Mouse (Mus musculus) liver, embryonic 13.5 days (tissue): ENCODE measurements at regions not wholly inside any gene's neighbourhood (a gene's known extent, or its start where the extent isn't known, plus 50 kb on each side); places are given as distances from the start of the nearest gene placed in this dataset.
"Not testable (repeated sequence)": the region's sequence is repeated elsewhere in the genome, so short reads cannot be mapped to it uniquely, and the experiment has no call there.

Source experiments
- ATAC-seq: fragments of 200-750 bp; cut with Nextera tagmentation; 2 replicates; pipeline ENCODE4 v1.8.0; 2017; ENCODE audit warnings: low read depth, mild to moderate bottlenecking, moderate number of reproducible peaks, moderate library complexity
- DNase-seq: peaks from one replicate; pipeline ENCODE4 v3.0.0; 2022
- H3K27ac ChIP-seq: fragments of 300-500 bp; sonication (generic); 2 replicates; pipeline ENCODE4 v1.5.1; 2015; ENCODE audit warnings: moderate library complexity, mild to moderate bottlenecking, inconsistent platforms
- H3K27me3 ChIP-seq: fragments of 300-500 bp; sonication (generic); 2 replicates; pipeline ENCODE4 v1.6.1; 2015; ENCODE audit warnings: mild to moderate bottlenecking, inconsistent platforms
- H3K36me3 ChIP-seq: fragments of 300-500 bp; sonication (generic); 2 replicates; pipeline ENCODE4 v1.6.1; 2015; ENCODE audit warnings: mild to moderate bottlenecking, inconsistent platforms
- H3K4me1 ChIP-seq: fragments of 300-500 bp; sonication (generic); replicated peaks from 2 replicates; pipeline ENCODE4 v1.6.1; 2015; ENCODE audit warnings: inconsistent platforms
- H3K4me2 ChIP-seq: fragments of 300-500 bp; sonication (generic); 2 replicates; pipeline ENCODE4 v1.6.1; 2015; ENCODE audit warnings: inconsistent platforms, mild to moderate bottlenecking, moderate library complexity
- H3K4me3 ChIP-seq: fragments of 300-500 bp; sonication (generic); replicated peaks from 2 replicates; pipeline ENCODE4 v1.5.1; 2015; ENCODE audit warnings: mild to moderate bottlenecking, inconsistent platforms
- H3K9ac ChIP-seq: fragments of 300-500 bp; sonication (generic); 2 replicates; pipeline ENCODE4 v1.6.1; 2015; ENCODE audit warnings: mild to moderate bottlenecking, inconsistent platforms
- H3K9me3 ChIP-seq: fragments of 300-500 bp; sonication (generic); replicated peaks from 2 replicates; pipeline ENCODE4 v1.6.1; 2016; ENCODE audit warnings: inconsistent platforms
- WGBS: fragments of 180-500 bp; shearing (Covaris S2); methylation state at CpG from one replicate; pipeline ENCODE4 v1.1.7; 2015; ENCODE audit not compliant: insufficient replicate concordance; 5-methylcytosine and 5-hydroxymethylcytosine counted together

GRCm38 (mm10) chr11:114483823-114484667 lies 184.3 kb upstream of the Rpl38 start:
- DNase-seq: no peak
- 62% methylated on average over 12 of the region's 12 CpGs for WGBS
- H3K9me3 ChIP-seq: no peaks in the 10 kb centered on the region
- no peak overlapping the region for H3K4me2 ChIP-seq
- H3K4me1 ChIP-seq: peaks cover 14% of the 10 kb centered on the region
- no peak overlapping the region for H3K4me3 ChIP-seq
- H3K27me3 ChIP-seq: peaks cover 2% of the 10 kb centered on the region; the same call in 1 of the 2 replicates
- no peaks in the 10 kb centered on the region for H3K36me3 ChIP-seq
- no peak overlapping the region for H3K27ac ChIP-seq
- no peak overlapping the region for H3K9ac ChIP-seq
- no peak for ATAC-seq

- H3K27me3 ChIP-seq, H3K9me3 ChIP-seq, H3K4me2 ChIP-seq, H3K27ac ChIP-seq, H3K36me3 ChIP-seq, DNase-seq, H3K4me3 ChIP-seq, H3K9ac ChIP-seq, ATAC-seq: not testable (repeated sequence)
- peaks cover 14% of the 10 kb centered on the region for H3K4me1 ChIP-seq
- 69% methylated on average over 7 of the region's 7 CpGs for WGBS
Measured at GRCm38 (mm10) chr11:114483350-114483749, 185.0 kb upstream of the Rpl38 start.

DNA sequence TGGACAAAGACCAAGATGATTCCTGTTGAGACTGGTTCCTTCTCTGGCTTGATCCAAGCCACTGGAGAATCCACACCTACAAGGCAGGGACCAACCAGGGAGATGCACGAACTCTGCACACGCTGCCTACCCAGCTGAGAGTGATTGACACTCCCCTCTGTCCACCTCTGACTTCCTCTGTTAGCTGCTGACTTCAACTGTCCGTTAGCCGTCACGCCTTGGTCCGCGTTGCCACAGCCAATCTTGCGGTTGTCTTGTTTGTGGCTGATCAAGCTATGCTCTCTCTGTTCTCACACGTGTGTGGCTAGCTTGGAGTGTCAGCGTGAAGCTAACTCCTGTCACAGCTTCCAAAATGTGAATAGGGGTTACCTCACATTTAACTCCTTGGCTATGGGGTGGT lies 186.3 kb upstream of the Rpl38 start:
- WGBS: 24% methylated on average over 10 of the region's 10 CpGs
- H3K4me1 ChIP-seq: peaks cover 14% of the 10 kb centered on the region
- no peak for ATAC-seq

GRCm38 (mm10) chr11:114481037-114481436 lies 187.3 kb upstream of the Rpl38 start:
- peaks cover 13% of the 10 kb centered on the region for H3K4me1 ChIP-seq
- DNase-seq (no peak), ATAC-seq (no peak)
- H3K36me3 ChIP-seq: no peaks in the 10 kb centered on the region
- 0 out of 2 replicates have a peak, but pooled peaks cover 1% of the 10 kb centered on the region for H3K27me3 ChIP-seq
- H3K4me3 ChIP-seq: no peak overlapping the region
- 47% methylated on average over 7 of the region's 7 CpGs for WGBS
- H3K9ac ChIP-seq: no peak overlapping the region
- H3K4me2 ChIP-seq: no peak overlapping the region
- H3K9me3 ChIP-seq: no peaks in the 10 kb centered on the region
- H3K27ac ChIP-seq: no peak overlapping the region

More for the DNA sequence above, 186.3 kb upstream of the Rpl38 start:
- no peak overlapping the region for H3K9ac ChIP-seq
- no peak for DNase-seq
- H3K27me3 ChIP-seq: peaks cover 2% of the 10 kb centered on the region; the same call in 1 of the 2 replicates
- no peaks in the 10 kb centered on the region for H3K36me3 ChIP-seq
- no peak overlapping the region for H3K4me3 ChIP-seq
- H3K27ac ChIP-seq: no peak overlapping the region
- H3K9me3 ChIP-seq: no peaks in the 10 kb centered on the region
- H3K4me2 ChIP-seq: no peak overlapping the region

GRCm38 (mm10) chr11:114480119-114480540 lies 188.2 kb upstream of the Rpl38 start:
- Histone ChIP-seq H3K9ac (no peak overlapping the region), H3K36me3 (no peaks in the 10 kb centered on the region)
- 71% methylated on average over 8 of the region's 8 CpGs for WGBS

GRCm38 (mm10) chr11:114478736-114479135 lies 189.6 kb upstream of the Rpl38 start:
- no peak overlapping the region for H3K4me3 ChIP-seq

More at GRCm38 (mm10) chr11:114480119-114480540, 188.2 kb upstream of the Rpl38 start:
- ATAC-seq (no peak), DNase-seq (no peak)
- Histone ChIP-seq H3K4me2 (no peak overlapping the region), H3K9me3 (no peaks in the 10 kb centered on the region), H3K27ac (no peak overlapping the region), H3K4me1 (peaks cover 4% of the 10 kb centered on the region), H3K27me3 (no peaks in the 10 kb centered on the region), H3K4me3 (no peak overlapping the region)

DNA sequence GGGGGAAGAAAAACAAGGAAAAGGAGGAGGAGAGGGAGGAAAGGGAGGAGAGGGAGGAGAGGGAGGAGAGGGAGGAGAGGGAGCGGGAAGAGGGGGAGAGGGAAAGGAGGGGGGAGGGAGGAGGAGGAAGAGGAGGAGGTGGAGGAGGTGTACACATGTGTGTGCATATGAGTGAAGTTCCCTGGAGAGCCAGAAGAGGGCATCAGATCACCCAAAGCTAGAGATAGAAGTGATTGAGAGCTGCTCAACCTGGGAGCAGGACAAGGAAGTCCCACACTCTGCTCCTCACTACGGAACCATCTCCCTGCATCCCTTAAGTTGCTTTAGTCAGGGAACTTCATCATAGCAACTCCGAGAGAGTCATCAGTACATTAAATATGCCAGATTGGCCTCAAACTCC lies 191.0 kb upstream of the Rpl38 start:
- Histone ChIP-seq H3K4me3 (no peak overlapping the region), H3K27me3 (peaks cover 9% of the 10 kb centered on the region), H3K9ac (no peak overlapping the region), H3K4me1 (no peaks in the 10 kb centered on the region; the same call in 1 of the 2 replicates), H3K9me3 (no peaks in the 10 kb centered on the region), H3K27ac (no peak overlapping the region), H3K36me3 (no peaks in the 10 kb centered on the region), H3K4me2 (no peak overlapping the region)
- WGBS: 34% methylated on average over 3 of the region's 3 CpGs
- ATAC-seq: no peak
- DNase-seq: no peak

More at GRCm38 (mm10) chr11:114478736-114479135, 189.6 kb upstream of the Rpl38 start:
- Histone ChIP-seq H3K27me3 (no peaks in the 10 kb centered on the region), H3K4me2 (0 out of 2 replicates have a peak overlapping the region, but pooled peaks have one; percentile 14), H3K4me1 (no peaks in the 10 kb centered on the region; the same call in 1 of the 2 replicates), H3K27ac (no peak overlapping the region), H3K9ac (no peak overlapping the region), H3K9me3 (no peaks in the 10 kb centered on the region), H3K36me3 (no peaks in the 10 kb centered on the region)
- ATAC-seq (no peak), DNase-seq (no peak)
- WGBS: 4% methylated on average over 7 of the region's 7 CpGs

- DNase-seq (no peak), ATAC-seq (no peak)
- Histone ChIP-seq H3K4me3 (no peak overlapping the region), H3K9me3 (0 out of 2 replicates have a peak, but pooled peaks cover 3% of the 10 kb centered on the region), H3K4me1 (0 out of 2 replicates have a peak, but pooled peaks cover 3% of the 10 kb centered on the region), H3K4me2 (no peak overlapping the region), H3K36me3 (no peaks in the 10 kb centered on the region), H3K27me3 (peaks cover 12% of the 10 kb centered on the region), H3K9ac (no peak overlapping the region), H3K27ac (no peak overlapping the region)
- 23% methylated on average over 22 of the region's 22 CpGs for WGBS
Measured at GRCm38 (mm10) chr11:114472501-114473260, 195.6 kb upstream of the Rpl38 start.

- H3K4me1 ChIP-seq: 0 out of 2 replicates have a peak, but pooled peaks cover 4% of the 10 kb centered on the region
- H3K4me3 ChIP-seq: no peak overlapping the region
- DNase-seq: no peak
- no peaks in the 10 kb centered on the region for H3K36me3 ChIP-seq
- H3K9me3 ChIP-seq: 0 out of 2 replicates have a peak, but pooled peaks cover 3% of the 10 kb centered on the region
- ATAC-seq: no peak
- H3K9ac ChIP-seq: no peak overlapping the region
- H3K4me2 ChIP-seq: no peak overlapping the region
- WGBS: 3% methylated on average over 8 of the region's 8 CpGs
- no peak overlapping the region for H3K27ac ChIP-seq
- peaks cover 23% of the 10 kb centered on the region for H3K27me3 ChIP-seq
Measured at GRCm38 (mm10) chr11:114468394-114468793, 199.9 kb upstream of the Rpl38 start.

DNA sequence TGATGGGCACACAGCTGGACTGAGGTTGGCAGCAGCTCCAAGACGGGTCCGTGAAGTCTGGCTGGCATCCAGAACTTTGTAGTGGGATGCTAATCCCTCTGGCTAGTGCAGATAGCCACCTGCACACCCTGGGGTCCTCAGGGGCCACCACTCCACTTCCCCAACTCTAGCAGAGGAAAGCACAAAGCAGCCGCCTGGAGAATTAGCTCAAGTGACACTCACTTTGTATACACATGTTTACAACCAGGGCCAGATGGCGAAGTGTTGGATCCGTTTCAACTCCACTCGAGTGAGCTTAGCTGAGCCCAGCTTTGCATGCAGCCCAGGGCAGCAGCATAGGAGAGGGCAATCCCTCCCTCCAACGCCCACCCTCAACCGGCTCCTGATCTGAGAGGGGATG lies 200.5 kb upstream of the Rpl38 start:
- DNase-seq (no peak), ATAC-seq (no peak)
- H3K36me3 ChIP-seq: no peaks in the 10 kb centered on the region
- 0 out of 2 replicates have a peak, but pooled peaks cover 3% of the 10 kb centered on the region for H3K9me3 ChIP-seq
- H3K9ac ChIP-seq: no peak overlapping the region
- no peak overlapping the region for H3K4me3 ChIP-seq
- peaks cover 19% of the 10 kb centered on the region for H3K27me3 ChIP-seq
- no peak overlapping the region for H3K27ac ChIP-seq
- WGBS: 12% methylated on average over 8 of the region's 8 CpGs
- H3K4me2 ChIP-seq: no peak overlapping the region
- 0 out of 2 replicates have a peak, but pooled peaks cover 5% of the 10 kb centered on the region for H3K4me1 ChIP-seq

GRCm38 (mm10) chr11:114465486-114465885 lies 202.8 kb upstream of the Rpl38 start:
- ATAC-seq (no peak), DNase-seq (no peak)
- Histone ChIP-seq H3K36me3 (no peaks in the 10 kb centered on the region), H3K9ac (no peak overlapping the region), H3K27me3 (peaks cover 15% of the 10 kb centered on the region), H3K9me3 (0 out of 2 replicates have a peak, but pooled peaks cover 2% of the 10 kb centered on the region), H3K27ac (no peak overlapping the region), H3K4me3 (no peak overlapping the region), H3K4me1 (0 out of 2 replicates have a peak, but pooled peaks cover 7% of the 10 kb centered on the region), H3K4me2 (no peak overlapping the region)
- 55% methylated on average over 5 of the region's 5 CpGs for whole genome bisulfite sequencing
